13 mouse cellular contexts compared by ENCODE assay signal in genomic region chr6:51059923-51060847, GRCm38 (mm10).
A peak's percentile ranks its signal among the peaks of the same experiment; 100 is the strongest.
DNase-seq lines count a peak whose midpoint lies in the region; ATAC-seq and TF ChIP-seq lines count a peak whose summit lies in the region.
"Had no signal": no experiment of that assay in that cellular context is flagged by ENCODE, and none has a peak within 500 bp of the region (broad histone marks: within the 10 kb centered on the region; RNA-seq: fewer than 3 reads in every experiment).

No protein-coding gene starts in this region.

- peak overlapping the region; percentile 64; the same call in 1 of the 2 replicates for H3K27ac ChIP-seq in forebrain, embryonic 12.5 days
- H3K27ac ChIP-seq in forebrain, postnatal 0 days (ENCODE audit: low read depth, low read length) = no peak overlapping the region
- no peak overlapping the region for H3K27ac ChIP-seq in CH12.LX (ENCODE audit: insufficient read depth, low read depth)
- H3K27ac ChIP-seq in embryonic fibroblast, embryonic 13.5 days (ENCODE audit: insufficient read depth, low read length) = peak overlapping the region; percentile 29; the same call in 1 of the 2 replicates
- H3K27ac ChIP-seq in limb, embryonic 15.5 days = peak overlapping the region; percentile 57
- H3K27ac ChIP-seq in intestine, embryonic 16.5 days (ENCODE audit: low read length) = no peak overlapping the region
- H3K27ac ChIP-seq: heart, embryonic 15.5 days; layer of hippocampus, adult 2 months; liver, embryonic 15.5 days had no signal

- no peak for TF ChIP-seq POLR2A in CH12.LX (IDR thresholded peaks at IDR 0.05; ENCODE audit: low read depth, low read length)
- no peak for TF ChIP-seq POLR2A in embryonic fibroblast, embryonic 13.5 days (IDR thresholded peaks at IDR 0.05; ENCODE audit: low read depth, low read length)

- in situ Hi-C loops in CH12.LX (cut with MboI; ENCODE audit: low pct_ligation_motif_present, low pct_unique_long_range_greater_than_20kb, low sequenced_read_pairs) = no loop called here

- no peak for TF ChIP-seq EP300 in CH12.LX (IDR thresholded peaks at IDR 0.05; ENCODE audit: low read length)

- no peaks in the 10 kb centered on the region for H3K9me3 ChIP-seq in forebrain, embryonic 12.5 days
- no peaks in the 10 kb centered on the region for H3K9me3 ChIP-seq in forebrain, postnatal 0 days (ENCODE audit: low read length)
- no peaks in the 10 kb centered on the region for H3K9me3 ChIP-seq in CH12.LX (replicated peaks; ENCODE audit: low read length)
- no peaks in the 10 kb centered on the region for H3K9me3 ChIP-seq in limb, embryonic 15.5 days
- no peaks in the 10 kb centered on the region for H3K9me3 ChIP-seq in intestine, embryonic 16.5 days (ENCODE audit: control insufficient read depth, low read length)
- H3K9me3 ChIP-seq: heart, embryonic 15.5 days; liver, embryonic 15.5 days had no signal

- dilution Hi-C loops in CH12.LX (cut with MboI; ENCODE audit: extremely low pct_ligation_motif_present, extremely low pct_unique_long_range_greater_than_20kb, low sequenced_read_pairs) = no loop called here

- TF ChIP-seq RAD21 in CH12.LX (IDR thresholded peaks at IDR 0.05; ENCODE audit: low read depth, low read length) = no peak

- no peaks in the 10 kb centered on the region for H3K27me3 ChIP-seq in forebrain, embryonic 12.5 days
- no peaks in the 10 kb centered on the region for H3K27me3 ChIP-seq in forebrain, postnatal 0 days (ENCODE audit: insufficient read depth, low read length)
- H3K27me3 ChIP-seq in CH12.LX (replicated peaks) = peaks cover 3% of the 10 kb centered on the region
- H3K27me3 ChIP-seq in limb, embryonic 15.5 days = peaks cover 8% of the 10 kb centered on the region; the same call in 1 of the 2 replicates
- H3K27me3 ChIP-seq in intestine, embryonic 16.5 days (replicated peaks; ENCODE audit: control insufficient read depth, insufficient read depth, low read length) = no peaks in the 10 kb centered on the region; the same call in 1 of the 2 replicates
- H3K27me3 ChIP-seq: heart, embryonic 15.5 days; liver, embryonic 15.5 days had no signal

- 65% methylated on average over 7 of the region's 7 CpGs for WGBS in forebrain, embryonic 12.5 days
- 57% methylated on average over 7 of the region's 7 CpGs for WGBS in forebrain, postnatal 0 days
- WGBS in limb, embryonic 15.5 days = 57% methylated on average over 7 of the region's 7 CpGs
- WGBS in intestine, embryonic 16.5 days = 57% methylated on average over 7 of the region's 7 CpGs

- ATAC-seq in forebrain, embryonic 12.5 days (ENCODE audit: low FRiP score) = no peak
- ATAC-seq in forebrain, postnatal 0 days = no peak
- no peak for ATAC-seq in limb, embryonic 15.5 days (ENCODE audit: insufficient number of reproducible peaks, low FRiP score, low TSS enrichment, low read depth)
- ATAC-seq in intestine, embryonic 16.5 days = no peak

- peaks cover 53% of the 10 kb centered on the region for H3K4me1 ChIP-seq in forebrain, embryonic 12.5 days
- 0 out of 2 replicates have a peak, but pooled peaks cover 3% of the 10 kb centered on the region for H3K4me1 ChIP-seq in forebrain, postnatal 0 days (ENCODE audit: insufficient read depth)
- H3K4me1 ChIP-seq in CH12.LX (ENCODE audit: control insufficient read depth in 1 of 2, insufficient read depth in 2 of 2) = peaks cover 0 to 2% of the 10 kb centered on the region in 2 experiments; a peak in 1 of 4 replicates
- H3K4me1 ChIP-seq in embryonic fibroblast, embryonic 13.5 days (ENCODE audit: control insufficient read depth, insufficient read depth, low read length) = no peaks in the 10 kb centered on the region; the same call in 1 of the 2 replicates
- H3K4me1 ChIP-seq in limb, embryonic 15.5 days = peaks cover 23% of the 10 kb centered on the region
- H3K4me1 ChIP-seq in intestine, embryonic 16.5 days (ENCODE audit: control insufficient read depth, insufficient read depth, low read length) = no peaks in the 10 kb centered on the region
- H3K4me1 ChIP-seq: liver, embryonic 15.5 days had no signal

- H3K9ac ChIP-seq in forebrain, embryonic 12.5 days = no peak overlapping the region
- no peak overlapping the region for H3K9ac ChIP-seq in forebrain, postnatal 0 days
- no peak overlapping the region for H3K9ac ChIP-seq in CH12.LX (ENCODE audit: insufficient read depth, low read depth)
- H3K9ac ChIP-seq in limb, embryonic 15.5 days = no peak overlapping the region
- H3K9ac ChIP-seq in intestine, embryonic 16.5 days (ENCODE audit: low read depth, low read length) = no peak overlapping the region
- H3K9ac ChIP-seq: heart, embryonic 15.5 days; liver, embryonic 15.5 days had no signal

- 0 out of 2 replicates have a peak overlapping the region, but pooled peaks have one; percentile 1 for H3K4me2 ChIP-seq in forebrain, embryonic 12.5 days
- no peak overlapping the region for H3K4me2 ChIP-seq in forebrain, postnatal 0 days (ENCODE audit: low read depth)
- H3K4me2 ChIP-seq in CH12.LX (ENCODE audit: insufficient read depth, low read depth, poor library complexity, severe bottlenecking) = no peak overlapping the region
- no peak overlapping the region for H3K4me2 ChIP-seq in limb, embryonic 15.5 days
- no peak overlapping the region for H3K4me2 ChIP-seq in intestine, embryonic 16.5 days (ENCODE audit: low read depth, low read length)
- H3K4me2 ChIP-seq: heart, embryonic 15.5 days; liver, embryonic 15.5 days had no signal

- DNase-seq in forebrain, postnatal 0 days = no peak
- peak; percentile 15 for DNase-seq in CH12.LX (ENCODE audit: extremely low read depth)
- DNase-seq in ovary, postnatal 36 days (ENCODE audit: low spot score) = no peak
- DNase-seq in kidney, adult 18-20 months = no peak
- DNase-seq: adrenal gland, postnatal 36 days had no signal

- H3K79me2 ChIP-seq in CH12.LX (replicated peaks; ENCODE audit: control insufficient read depth, extremely low read depth, insufficient read depth, poor library complexity, severe bottlenecking) = no peaks in the 10 kb centered on the region

- no peak for TF ChIP-seq CTCF in forebrain, postnatal 0 days (IDR thresholded peaks at IDR 0.05; ENCODE audit: low read depth)
- no peak for TF ChIP-seq CTCF in CH12.LX (conservative IDR thresholded peaks at IDR 0.05 in 1 of 2, IDR thresholded peaks at IDR 0.05 in 1 of 2; ENCODE audit: low read depth in 2 of 2, low read length in 2 of 2)
- no peak for TF ChIP-seq CTCF in embryonic fibroblast, embryonic 13.5 days (IDR thresholded peaks at IDR 0.05; ENCODE audit: borderline replicate concordance, insufficient read depth, low read length)

- H3K36me3 ChIP-seq in forebrain, embryonic 12.5 days (replicated peaks) = no peaks in the 10 kb centered on the region
- no peaks in the 10 kb centered on the region for H3K36me3 ChIP-seq in forebrain, postnatal 0 days (ENCODE audit: insufficient read depth)
- H3K36me3 ChIP-seq in CH12.LX (replicated peaks in 1 of 2; ENCODE audit: control insufficient read depth in 1 of 2, insufficient read depth in 1 of 2, low read length in 1 of 2) = no peaks in the 10 kb centered on the region
- H3K36me3 ChIP-seq in limb, embryonic 15.5 days = no peaks in the 10 kb centered on the region
- H3K36me3 ChIP-seq in intestine, embryonic 16.5 days (ENCODE audit: control insufficient read depth, insufficient read depth, low read length) = no peaks in the 10 kb centered on the region
- H3K36me3 ChIP-seq: heart, embryonic 15.5 days; liver, embryonic 15.5 days had no signal

- H3K4me3 ChIP-seq in forebrain, embryonic 12.5 days (replicated peaks) = no peak overlapping the region
- no peak overlapping the region for H3K4me3 ChIP-seq in forebrain, postnatal 0 days (ENCODE audit: low read depth, low read length)
- H3K4me3 ChIP-seq in CH12.LX (replicated peaks in 1 of 3; ENCODE audit: low read depth in 2 of 3, low read length in 2 of 3, poor library complexity in 1 of 3) = no peak overlapping the region
- no peak overlapping the region for H3K4me3 ChIP-seq in embryonic fibroblast, embryonic 13.5 days (ENCODE audit: insufficient read depth, low read length)
- H3K4me3 ChIP-seq in limb, embryonic 15.5 days = no peak overlapping the region
- H3K4me3 ChIP-seq in intestine, embryonic 16.5 days (ENCODE audit: low read length) = no peak overlapping the region
- H3K4me3 ChIP-seq: heart, embryonic 15.5 days; layer of hippocampus, adult 2 months; liver, embryonic 15.5 days; myocyte had no signal

TF ChIP-seq in CH12.LX, 34 proteins besides CTCF, POLR2A, EP300 and RAD21:
- no peak for TF ChIP-seq KAT2A (IDR thresholded peaks at IDR 0.05; ENCODE audit: insufficient replicate concordance, low read length)
- TF ChIP-seq ZKSCAN1 (IDR thresholded peaks at IDR 0.05; ENCODE audit: borderline replicate concordance, low read depth, low read length) = no peak
- no peak for TF ChIP-seq CHD1 (IDR thresholded peaks at IDR 0.05; ENCODE audit: low read depth, low read length)
- TF ChIP-seq MXI1 (IDR thresholded peaks at IDR 0.05; ENCODE audit: low read depth, low read length) = no peak
- no peak for TF ChIP-seq USF1 (IDR thresholded peaks at IDR 0.05; ENCODE audit: low read depth, low read length)
- no peak for TF ChIP-seq ETS1 (conservative IDR thresholded peaks at IDR 0.05; ENCODE audit: low read depth, low read length)
- TF ChIP-seq PAX5 (IDR thresholded peaks at IDR 0.05; ENCODE audit: low read length) = no peak
- TF ChIP-seq HCFC1 (IDR thresholded peaks at IDR 0.05; ENCODE audit: low read depth, low read length) = no peak
- no peak for TF ChIP-seq SMC3 (IDR thresholded peaks at IDR 0.05; ENCODE audit: low read depth, low read length)
- no peak for TF ChIP-seq MAZ (IDR thresholded peaks at IDR 0.05; ENCODE audit: low read depth, low read length)
- TF ChIP-seq RCOR1 (conservative IDR thresholded peaks at IDR 0.05; ENCODE audit: low read depth, low read length) = no peak
- TF ChIP-seq UBTF (IDR thresholded peaks at IDR 0.05; ENCODE audit: low read depth, low read length) = no peak
- TF ChIP-seq BHLHE40 (IDR thresholded peaks at IDR 0.05; ENCODE audit: low read depth, low read length) = no peak

Comparison
In these comparisons a context has a peak if more than half of its experiments do, and no peak if none do; other contexts are left out.
1. H3K27ac ChIP-seq: peak in forebrain, embryonic 12.5 days (single experiment), embryonic fibroblast, embryonic 13.5 days (single experiment) and limb, embryonic 15.5 days (single experiment); none in forebrain, postnatal 0 days (single experiment), CH12.LX (single experiment) and intestine, embryonic 16.5 days (single experiment).